Mouse (Mus musculus) heart, postnatal 0 days (tissue): ENCODE measurements around the gene Mrpl4. TPM values are rescaled to one million over a fixed set of nuclear protein-coding genes. Genes with fewer than 3 reads are reported as not detected.

Experiments
- ATAC-seq: fragments of 200-750 bp; cut with Nextera tagmentation; 2 replicates; pipeline ENCODE4 v1.8.0; 2017; ENCODE audit warnings: low read depth, moderate number of reproducible peaks, moderate library complexity; ENCODE audit not compliant: insufficient read depth
- DNase-seq: peaks from one replicate; pipeline ENCODE4 v3.0.0-alpha.2; 2016; ENCODE audit warnings: low spot score
- H3K27ac ChIP-seq: fragments of 300-500 bp; sonication (generic); 2 replicates; pipeline ENCODE4 v1.5.1; 2014; ENCODE audit warnings: low read depth, mild to moderate bottlenecking
- H3K27me3 ChIP-seq: fragments of 300-500 bp; sonication (generic); 2 replicates; pipeline ENCODE4 v1.6.1; 2014; ENCODE audit warnings: low read length, mixed read lengths; ENCODE audit not compliant: control insufficient read depth, insufficient read depth
- H3K36me3 ChIP-seq: fragments of 300-500 bp; sonication (generic); replicated peaks from 2 replicates; pipeline ENCODE4 v1.6.1; 2014; ENCODE audit warnings: low read length, mixed read lengths; ENCODE audit not compliant: control insufficient read depth, insufficient read depth
- H3K4me1 ChIP-seq: fragments of 300-500 bp; sonication (generic); 2 replicates; pipeline ENCODE4 v1.6.1; 2014; ENCODE audit warnings: antibody characterized with exemption; ENCODE audit not compliant: control insufficient read depth, insufficient read depth
- H3K4me2 ChIP-seq: fragments of 300-500 bp; sonication (generic); 2 replicates; pipeline ENCODE4 v1.6.1; 2014; ENCODE audit warnings: low read depth, mild to moderate bottlenecking, low read length, moderate library complexity
- H3K4me3 ChIP-seq: fragments of 300-500 bp; sonication (generic); 2 replicates; pipeline ENCODE4 v1.5.1; 2014; ENCODE audit warnings: low read depth, low read length
- H3K9ac ChIP-seq: fragments of 300-500 bp; sonication (generic); replicated peaks from 2 replicates; pipeline ENCODE4 v1.6.1; 2014; ENCODE audit warnings: low read depth, low read length, mixed read lengths
- H3K9me3 ChIP-seq: fragments of 300-500 bp; sonication (generic); replicated peaks from 2 replicates; pipeline ENCODE4 v1.6.1; 2016; ENCODE audit warnings: low read length; ENCODE audit not compliant: control insufficient read depth
- CTCF ChIP-seq: IDR thresholded peaks from 2 replicates; pipeline ENCODE4 v1.5.1; 2016; ENCODE audit warnings: antibody characterized with exemption, control low read depth, low read depth
- EP300 ChIP-seq: IDR thresholded peaks from 2 replicates; pipeline ENCODE4 v1.6.1; 2016; ENCODE audit warnings: antibody characterized with exemption, low read depth
- WGBS: fragments of 180-500 bp; shearing (Covaris S2); extraction: QIAGEN DNeasy Blood & Tissue Kit; methylation state at CpG from one replicate; pipeline ENCODE4 v1.1.7; 2014; 5-methylcytosine and 5-hydroxymethylcytosine counted together
- polyA plus RNA-seq: library from polyadenylated mRNA; unstranded; fragments of >200 nt; fragmentation: Nextera tagmentation; extraction: Ambion mirVana; gene quantifications from 2 replicates; pipeline ENCODE4 v1.2.1, GENCODE M21; 2015
- total RNA-seq: library from RNA; depleted of rRNA; stranded (reverse); fragments of >200 nt; gene quantifications from 2 replicates; pipeline ENCODE4 v1.2.3, GENCODE M21; 2014; ENCODE audit warnings: low replicate concordance

The Mrpl4 gene
- total and polyA plus RNA-seq, 2 experiments from 2014 or later: 193 to 239 TPM

DNA sequence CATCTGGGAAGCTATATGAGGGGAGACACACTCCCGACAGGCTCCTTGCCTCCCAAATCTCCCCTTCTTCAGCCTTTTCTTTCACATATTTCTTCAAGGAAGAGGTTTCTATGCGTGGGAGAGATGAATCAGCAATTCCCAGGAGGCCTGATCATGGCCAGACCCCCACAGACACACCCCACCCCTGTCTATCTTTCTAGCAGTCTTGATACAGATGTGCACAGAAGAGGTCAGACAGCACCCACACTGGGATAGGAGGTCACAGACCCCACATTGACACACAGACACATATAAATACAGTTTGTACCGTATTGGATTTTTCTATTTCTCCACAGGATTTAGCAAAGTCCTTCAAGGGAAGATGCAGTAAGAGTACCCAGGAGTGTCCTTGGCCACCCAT, 36.5 kb upstream of the Mrpl4 start:
- TF ChIP-seq CTCF: no peak
- TF ChIP-seq EP300: no peak
- H3K4me1 ChIP-seq: no peaks in the 10 kb centered on the region
- WGBS: 73% methylated on average over 3 of the region's 3 CpGs
- no peak overlapping the region for H3K27ac ChIP-seq
- no peak for DNase-seq
- no peak overlapping the region for H3K9ac ChIP-seq
- ATAC-seq: no peak
- H3K4me3 ChIP-seq: no peak overlapping the region
- H3K36me3 ChIP-seq: peaks cover 34% of the 10 kb centered on the region
- no peaks in the 10 kb centered on the region for H3K27me3 ChIP-seq
- no peaks in the 10 kb centered on the region for H3K9me3 ChIP-seq
- H3K4me2 ChIP-seq: no peak overlapping the region

DNA sequence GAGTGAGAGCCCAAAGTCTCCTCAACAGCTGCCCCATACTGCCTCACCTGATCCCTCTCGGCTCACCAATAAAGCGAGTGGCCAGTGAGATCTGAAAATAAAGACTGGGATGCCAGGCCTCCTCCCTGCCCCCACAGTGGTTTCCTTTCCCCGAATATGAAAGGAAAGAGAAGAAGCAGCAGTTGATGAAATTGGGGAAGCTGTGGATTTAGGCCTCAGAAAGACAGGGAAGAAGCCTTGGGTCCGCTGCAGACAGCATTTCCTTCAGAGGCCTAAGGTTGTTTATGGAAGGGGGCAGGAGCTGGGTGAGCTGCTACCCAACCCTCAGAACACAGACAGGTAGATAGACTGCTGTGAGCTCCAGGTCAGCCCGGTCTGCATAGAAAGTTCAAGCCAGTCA, 35.8 kb upstream of the Mrpl4 start:
- no peak overlapping the region for H3K4me3 ChIP-seq
- WGBS: 75% methylated on average over 5 of the region's 5 CpGs
- no peak for ATAC-seq

DNA sequence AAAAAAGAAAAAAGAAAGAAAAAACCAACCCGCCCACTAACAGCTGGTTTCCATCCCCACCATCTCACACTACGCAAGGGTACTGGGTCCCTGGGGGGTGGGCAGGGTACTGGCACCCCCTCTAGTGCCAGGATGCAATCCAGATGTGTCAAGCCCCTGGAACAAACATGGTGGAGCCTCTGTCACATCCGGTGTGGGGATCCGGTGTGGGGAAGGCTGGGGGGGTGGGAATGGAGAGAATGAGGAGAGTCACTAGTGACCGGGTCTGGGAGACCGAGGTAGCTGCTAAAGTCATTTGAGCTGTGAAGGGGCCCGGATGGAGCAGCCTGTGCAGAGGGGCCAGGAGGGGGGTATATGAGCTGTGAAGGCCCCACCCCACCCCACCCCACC, 30.8 kb upstream of the Mrpl4 start:
- Histone ChIP-seq H3K4me1 (peaks cover 23% of the 10 kb centered on the region; the same call in 1 of the 2 replicates), H3K27me3 (no peaks in the 10 kb centered on the region), H3K36me3 (peaks cover 24% of the 10 kb centered on the region), H3K9ac (no peak overlapping the region), H3K9me3 (no peaks in the 10 kb centered on the region), H3K4me2 (no peak overlapping the region), H3K4me3 (no peak overlapping the region), H3K27ac (peak overlapping the region; percentile 76)
- ATAC-seq (peak; percentile 6; the same call in 1 of the 2 replicates), DNase-seq (no peak)
- no peak for TF ChIP-seq EP300
- no peak for TF ChIP-seq CTCF
- WGBS: 63% methylated on average over 7 of the region's 7 CpGs

More for the DNA sequence above, 35.8 kb upstream of the Mrpl4 start:
- Histone ChIP-seq H3K27ac (no peak overlapping the region), H3K36me3 (peaks cover 34% of the 10 kb centered on the region), H3K9ac (no peak overlapping the region), H3K4me2 (no peak overlapping the region), H3K27me3 (no peaks in the 10 kb centered on the region), H3K9me3 (no peaks in the 10 kb centered on the region), H3K4me1 (0 out of 2 replicates have a peak, but pooled peaks cover under 1% of the 10 kb centered on the region)
- no peak for DNase-seq
- no peak for TF ChIP-seq CTCF
- no peak for TF ChIP-seq EP300

DNA sequence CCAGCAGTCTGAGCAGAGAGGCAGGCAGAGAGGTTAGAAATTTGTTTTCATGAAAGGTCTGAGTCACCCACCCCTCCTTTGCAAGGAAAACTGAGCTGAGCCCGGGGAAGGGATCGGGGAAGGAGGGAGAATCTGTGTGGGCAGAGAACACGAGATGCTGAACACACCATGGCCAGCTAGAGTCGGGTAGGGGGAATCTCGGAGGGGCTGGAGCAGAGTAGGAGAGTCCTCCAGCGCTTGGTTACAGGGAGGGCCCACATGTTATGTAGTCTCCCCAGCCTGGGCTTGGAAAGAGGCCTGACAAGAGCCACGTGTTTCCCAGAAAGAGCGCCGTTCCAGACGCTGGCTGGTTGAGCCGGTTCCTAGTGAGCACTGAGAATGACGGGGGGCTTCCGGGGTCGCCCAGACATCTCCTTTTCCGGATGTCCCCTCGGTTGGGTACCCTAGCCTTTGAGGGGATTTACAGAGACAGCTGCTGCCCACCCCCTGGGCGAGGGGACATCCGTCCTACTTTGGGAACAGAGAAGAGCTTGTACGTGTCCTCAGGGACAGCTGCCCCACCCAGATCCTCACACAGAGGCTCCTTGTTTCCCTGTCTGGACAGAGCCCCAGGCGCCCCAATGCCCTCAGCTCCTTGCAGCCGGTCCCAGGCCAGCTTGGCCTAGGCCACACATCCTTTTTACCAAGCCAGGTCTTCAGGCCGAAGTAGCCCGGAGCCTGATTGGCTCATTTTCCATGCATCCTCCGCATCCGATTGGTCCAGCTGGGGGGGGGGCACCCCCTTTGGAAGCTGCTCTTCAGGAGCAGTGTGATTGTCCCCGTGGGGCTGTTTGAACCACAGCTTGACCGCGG, 30.2 kb upstream of the Mrpl4 start:
- Histone ChIP-seq H3K9me3 (no peaks in the 10 kb centered on the region), H3K36me3 (peaks cover 18% of the 10 kb centered on the region), H3K27me3 (no peaks in the 10 kb centered on the region), H3K4me2 (peak overlapping the region; percentile 3; the same call in 1 of the 2 replicates), H3K27ac (peak overlapping the region; percentile 76), H3K9ac (no peak overlapping the region; the same call in 1 of the 2 replicates), H3K4me3 (no peak overlapping the region), H3K4me1 (peaks cover 26% of the 10 kb centered on the region; the same call in 1 of the 2 replicates)
- 46% methylated on average over 28 of the region's 28 CpGs for WGBS
- TF ChIP-seq EP300 (no peak), CTCF (no peak)
- ATAC-seq: peak; percentile 18; the same call in 1 of the 2 replicates
- no peak for DNase-seq

DNA sequence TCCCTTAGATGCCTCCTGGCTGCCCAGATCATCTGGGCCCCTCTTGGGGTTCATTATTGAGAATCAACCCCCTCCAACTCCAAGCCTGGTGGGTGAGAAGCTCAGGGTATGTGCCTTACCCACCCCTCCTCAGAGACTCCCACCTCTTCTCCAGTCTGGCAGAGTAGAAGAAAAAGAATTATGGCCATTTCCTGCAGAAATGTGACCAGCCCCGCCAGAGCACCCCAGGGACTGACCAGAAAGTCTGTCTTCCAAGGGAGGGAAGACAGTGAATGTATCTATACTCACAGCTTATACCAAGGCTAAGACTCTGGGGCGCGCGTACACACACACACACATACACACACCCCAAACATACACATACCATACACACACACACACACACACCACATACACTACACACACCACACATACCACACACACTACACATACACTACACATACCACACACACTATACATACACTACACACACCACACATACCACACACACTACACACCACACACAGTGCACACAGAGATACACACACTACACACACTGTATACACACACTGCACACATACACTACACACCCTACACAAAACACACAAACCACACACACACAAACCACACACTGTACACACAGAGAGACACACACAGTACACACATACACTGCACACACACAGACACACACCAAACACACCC, 29.4 kb upstream of the Mrpl4 start:
- no peak for ATAC-seq
- no peaks in the 10 kb centered on the region for H3K27me3 ChIP-seq
- peaks cover 26% of the 10 kb centered on the region; the same call in 1 of the 2 replicates for H3K4me1 ChIP-seq
- DNase-seq: no peak
- no peak for TF ChIP-seq EP300
- TF ChIP-seq CTCF: no peak
- peak overlapping the region; percentile 76 for H3K27ac ChIP-seq
- peaks cover 10% of the 10 kb centered on the region for H3K36me3 ChIP-seq
- WGBS: 90% methylated on average over 4 of the region's 4 CpGs
- no peak overlapping the region; the same call in 1 of the 2 replicates for H3K9ac ChIP-seq
- peak overlapping the region; percentile 34; the same call in 1 of the 2 replicates for H3K4me2 ChIP-seq
- H3K9me3 ChIP-seq: no peaks in the 10 kb centered on the region
- no peak overlapping the region for H3K4me3 ChIP-seq
